Mouse (Mus musculus) heart, postnatal 4 days (tissue): Measurements from ENCODE around the gene Fam25c. TPM values are rescaled to one million over a fixed set of nuclear protein-coding genes. Genes with fewer than 3 reads are reported as not detected.
"Not testable (repeated sequence)": the region's sequence is repeated elsewhere in the genome, so short reads cannot be mapped to it uniquely, and the experiment has no call there.

Source experiments
- DNase-seq: peaks from one replicate; pipeline ENCODE4 v3.0.0; 2021
- total RNA-seq, 2 experiments: library from RNA; stranded (reverse); gene quantifications; 2 replicates each; pipeline ENCODE4 v1.2.3; 2021

Gene Fam25c
- not detected for total RNA-seq

DNA sequence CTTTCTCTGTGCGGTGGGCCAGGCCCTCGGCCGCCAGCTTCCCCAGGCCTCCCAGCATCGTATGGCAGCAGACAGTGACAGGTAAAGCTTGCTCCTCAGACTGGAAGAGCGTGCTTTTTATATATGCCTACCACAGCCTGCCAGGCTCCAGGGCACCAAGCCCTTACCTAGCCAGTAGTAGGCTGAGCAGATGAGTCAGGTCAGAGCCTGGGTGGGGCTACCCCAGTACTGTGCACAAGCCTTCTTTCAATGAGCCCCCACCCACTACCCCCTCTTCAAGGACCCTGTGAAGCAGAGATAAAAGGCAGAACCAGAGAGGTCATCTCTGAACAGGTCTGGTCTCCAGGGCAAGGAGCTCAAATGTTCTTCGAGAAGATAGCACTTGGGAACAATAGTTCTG, at the start of gene Fam25c:
TSS of gene Fam25c (minus strand) at position 133 of the 400 bp plus-strand sequence.
- no peak for DNase-seq

- DNase-seq: no peak
Observed at GRCm38 (mm10) chr14:34403424-34403823, 48.2 kb upstream of the Fam25c start.

GRCm38 (mm10) chr14:34402871-34403270, 47.6 kb upstream of the Fam25c start:
- DNase-seq: peak; percentile 57

GRCm38 (mm10) chr14:34401135-34401534, 45.9 kb upstream of the Fam25c start:
- peak; percentile 88 for DNase-seq

GRCm38 (mm10) chr14:34400021-34400420, 44.8 kb upstream of the Fam25c start:
- no peak for DNase-seq

DNA sequence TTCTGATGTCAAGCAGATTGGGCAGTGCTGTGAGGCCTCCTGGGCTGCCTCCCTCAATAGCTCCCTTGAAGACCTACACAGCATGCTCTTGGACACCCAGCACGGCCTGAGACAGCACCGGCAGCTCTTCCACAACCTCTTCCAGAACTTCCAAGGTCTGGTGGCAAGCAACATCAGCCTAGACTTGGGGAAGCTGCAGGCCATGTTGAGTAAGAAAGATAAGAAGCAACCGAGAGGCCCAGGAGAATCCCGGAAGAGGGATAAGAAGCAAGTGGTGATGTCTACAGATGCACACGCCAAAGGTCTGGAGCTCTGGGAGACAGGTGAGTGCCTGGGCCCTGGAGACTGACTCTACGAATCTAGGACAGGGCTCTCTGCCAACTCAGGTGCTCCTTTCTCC, 44.1 kb upstream of the Fam25c start:
- DNase-seq: no peak

GRCm38 (mm10) chr14:34398901-34399300, 43.7 kb upstream of the Fam25c start:
- DNase-seq: no peak

DNA sequence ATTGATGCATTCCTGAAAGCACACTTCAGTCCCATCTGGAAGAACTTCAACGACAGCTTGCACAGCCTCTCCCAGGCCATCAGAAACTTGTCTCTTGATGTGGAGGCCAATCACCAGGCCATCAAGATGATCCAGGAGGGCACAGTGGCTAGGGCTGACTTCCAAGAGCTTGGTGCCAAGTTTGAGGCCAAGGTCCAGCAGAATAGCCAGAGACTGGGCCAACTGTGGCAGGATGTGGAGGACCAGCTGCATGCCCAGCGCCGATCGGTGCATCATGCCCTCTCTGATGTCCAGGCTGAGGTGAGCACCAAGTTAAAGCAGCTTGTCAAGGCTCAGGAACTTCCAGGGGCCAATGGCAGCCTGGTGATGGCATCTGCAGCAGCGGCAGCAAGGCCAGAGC, 42.6 kb upstream of the Fam25c start:
- DNase-seq: no peak

DNA sequence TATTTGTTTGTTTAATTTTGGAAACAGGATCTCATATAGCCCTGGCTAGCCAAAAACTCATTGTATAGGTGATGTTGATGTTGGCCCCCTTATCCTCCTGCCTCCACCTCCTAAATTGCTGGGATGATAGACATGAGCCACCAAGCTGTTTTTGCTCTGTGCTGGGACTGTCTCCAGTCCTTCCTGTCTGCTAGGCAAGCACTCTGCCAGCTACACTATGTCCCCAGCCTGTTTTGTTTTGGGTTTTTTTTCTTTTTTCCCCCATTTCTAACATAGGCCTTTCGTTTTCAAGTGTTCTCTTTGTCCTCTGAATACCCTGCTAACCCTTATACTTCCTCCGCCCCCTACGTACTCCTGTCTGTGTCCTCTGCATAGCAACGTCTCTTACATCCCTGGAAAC, 38.1 kb upstream of the Fam25c start:
- no peak for DNase-seq

- no peak for DNase-seq
Observed at GRCm38 (mm10) chr14:34382921-34383704, 27.9 kb upstream of the Fam25c start.

DNA sequence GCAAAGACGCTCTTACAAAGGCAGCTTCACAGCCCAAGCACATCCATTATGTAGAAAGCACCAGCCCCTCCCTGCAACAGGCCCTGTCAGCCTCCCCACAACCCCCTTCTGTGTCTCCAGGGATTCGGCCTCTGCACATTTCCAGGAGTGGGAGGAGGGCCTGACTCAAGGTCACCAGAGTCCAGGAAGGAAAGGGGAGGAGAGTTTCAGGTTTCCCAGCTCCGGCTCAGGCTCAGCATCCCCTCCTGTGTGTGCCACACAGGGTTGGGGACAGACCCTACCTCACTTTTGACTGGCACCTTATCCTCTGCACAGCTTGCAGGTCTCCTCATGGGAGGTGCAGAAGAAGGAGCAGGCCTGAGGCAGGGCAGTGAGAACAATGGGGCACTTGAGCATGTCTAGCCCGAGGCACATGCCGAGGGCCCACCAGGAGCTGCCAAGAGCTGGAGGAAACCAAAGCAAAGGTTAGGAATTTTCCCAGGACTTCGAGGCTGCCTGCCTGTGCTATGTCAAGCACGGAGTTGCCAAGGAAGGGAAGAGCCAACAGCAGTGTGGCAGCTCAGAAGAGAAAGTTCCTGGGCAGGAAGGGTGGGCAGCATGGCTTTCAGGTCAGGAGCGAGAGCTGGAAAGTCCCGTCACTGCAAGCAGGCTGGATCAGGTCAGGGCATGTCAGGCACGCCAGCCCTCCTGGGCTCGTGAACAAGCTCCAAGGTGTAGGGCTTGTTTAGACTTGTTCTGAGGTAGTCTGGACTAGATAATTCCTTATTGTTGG, 23.5 kb upstream of the Fam25c start:
- peak; percentile 63 for DNase-seq

- no peak for DNase-seq
Observed at GRCm38 (mm10) chr14:34377121-34377520, 21.9 kb upstream of the Fam25c start.

DNA sequence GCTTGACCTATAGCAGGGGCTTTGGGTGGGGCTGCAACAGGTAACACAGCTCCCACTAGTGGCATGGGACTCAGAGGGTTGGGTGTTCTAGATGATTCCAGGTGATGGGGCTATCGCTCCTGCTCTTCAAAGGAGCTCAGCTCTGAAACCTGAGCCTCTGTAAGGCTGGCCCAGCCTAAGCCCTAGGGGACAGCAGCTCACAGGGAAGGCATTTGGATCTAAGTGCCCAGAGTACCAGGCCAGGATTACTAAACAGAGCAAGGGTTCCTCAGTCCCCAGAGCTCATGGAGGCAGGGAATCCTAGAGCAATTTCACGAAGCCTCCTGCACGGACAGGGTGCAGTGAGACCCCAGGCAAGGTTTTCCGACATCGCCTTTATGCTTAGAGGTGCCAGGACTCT, 20.7 kb upstream of the Fam25c start:
- DNase-seq: no peak

DNA sequence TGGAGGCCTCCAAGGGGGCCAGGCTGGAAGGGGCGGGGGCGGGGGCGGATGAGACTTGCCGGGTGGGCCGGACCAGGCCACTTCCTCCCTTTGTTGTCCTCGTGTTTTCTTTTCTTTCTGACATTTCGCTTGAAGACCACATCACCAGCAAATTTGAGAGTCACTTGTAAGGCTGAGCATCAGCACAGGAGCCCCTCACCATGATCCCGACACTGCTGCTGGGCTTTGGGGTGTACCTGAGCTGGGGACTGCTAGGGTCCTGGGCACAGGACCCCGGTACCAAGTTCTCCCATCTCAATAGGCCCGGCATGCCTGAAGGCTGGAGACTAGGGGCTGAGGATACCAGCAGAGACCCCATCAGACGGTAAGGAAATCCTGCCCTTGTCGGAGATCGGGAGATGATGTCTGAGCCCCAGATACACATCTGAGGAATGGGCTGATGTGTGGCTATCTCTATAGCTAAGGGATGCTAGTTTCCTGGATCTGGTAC, 20.2 kb upstream of the Fam25c start, which contains the start of gene Mmrn2:
TSS of gene Mmrn2 (plus strand) at position 51 of the 490 bp plus-strand sequence.
- no peak for DNase-seq

GRCm38 (mm10) chr14:34374577-34374976, 19.3 kb upstream of the Fam25c start, which contains the start of gene Sncg:
Sncg (minus strand) TSS chr14:34374789.
- no peak for DNase-seq

- no peak for DNase-seq
Observed at GRCm38 (mm10) chr14:34373581-34373980, 18.3 kb upstream of the Fam25c start.

GRCm38 (mm10) chr14:34372646-34373045, 17.4 kb upstream of the Fam25c start:
- DNase-seq: peak; percentile 84

- no peak for DNase-seq
Observed at GRCm38 (mm10) chr14:34371763-34372162, 16.5 kb upstream of the Fam25c start.

- DNase-seq: no peak
Observed at GRCm38 (mm10) chr14:34370921-34371320, 15.7 kb upstream of the Fam25c start.

- no peak for DNase-seq
Observed at GRCm38 (mm10) chr14:34370203-34370602, 15.0 kb upstream of the Fam25c start.

GRCm38 (mm10) chr14:34365147-34365507, 9.9 kb upstream of the Fam25c start:
- DNase-seq: no peak

DNA sequence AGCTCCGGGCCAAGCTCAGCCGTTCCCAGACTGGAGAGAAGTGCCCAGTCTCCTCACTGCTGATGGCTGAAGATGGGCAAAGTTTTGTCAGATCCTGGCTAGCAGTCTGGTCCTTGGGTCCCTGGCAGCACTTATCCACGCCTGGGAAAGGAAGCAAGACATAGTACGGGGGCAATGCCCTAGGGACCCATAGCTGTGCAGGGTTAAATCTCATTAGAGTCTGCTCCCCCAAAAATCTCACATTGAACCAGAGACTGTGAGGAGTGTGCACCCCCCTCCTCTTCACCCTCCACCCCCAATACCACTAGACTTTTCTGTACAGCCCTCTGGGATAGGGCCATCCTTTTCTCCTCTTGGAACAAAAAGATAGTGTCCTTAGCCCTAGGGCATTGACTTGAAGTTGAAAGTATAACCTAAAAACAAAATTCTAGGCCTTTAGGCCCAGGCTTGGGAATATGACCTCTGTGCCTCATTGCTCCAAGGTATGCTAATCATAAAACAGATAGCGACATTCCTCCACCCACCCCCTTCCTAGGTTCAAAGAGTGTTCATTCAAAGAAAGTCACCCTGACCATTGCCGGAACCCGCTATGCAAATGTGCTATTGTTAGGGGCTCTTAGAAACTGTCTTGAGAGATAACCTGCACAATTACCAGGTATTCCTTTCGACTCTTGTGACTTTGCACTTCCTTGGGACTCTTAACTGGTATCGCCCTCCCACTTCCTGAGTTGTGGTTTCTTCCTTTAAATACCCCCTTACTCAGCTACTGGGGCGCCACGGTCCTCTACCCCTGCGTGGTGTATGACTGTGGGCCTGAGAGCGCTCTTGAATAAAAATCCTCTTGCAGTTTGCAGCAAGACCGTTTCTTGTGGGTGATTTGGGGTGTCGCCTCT, 9.3 kb upstream of the Fam25c start:
- not testable (repeated sequence) for DNase-seq
